Mouse (Mus musculus) liver, postnatal 0 days (tissue): ENCODE results near the gene Mzf1. TPM values are rescaled to one million over a fixed set of nuclear protein-coding genes. Genes with fewer than 3 reads are reported as not detected.
"Not testable (repeated sequence)": the region's sequence is repeated elsewhere in the genome, so short reads cannot be mapped to it uniquely, and the experiment has no call there.

Experiments used
- ATAC-seq: fragments of 200-750 bp; cut with Nextera tagmentation; 2 replicates; pipeline ENCODE4 v1.8.0; 2017; ENCODE audit warnings: mild to moderate bottlenecking, moderate library complexity
- DNase-seq: peaks from one replicate; pipeline ENCODE4 v3.0.0-alpha.2; 2016
- H3K27ac ChIP-seq: fragments of 300-500 bp; sonication (generic); 2 replicates; pipeline ENCODE4 v1.5.1; 2014; ENCODE audit warnings: antibody characterized with exemption, moderate library complexity, mild to moderate bottlenecking, low read depth
- H3K27me3 ChIP-seq: fragments of 300-500 bp; sonication (generic); 2 replicates; pipeline ENCODE4 v1.6.1; 2014; ENCODE audit warnings: low read length, control low read depth, mixed read lengths; ENCODE audit not compliant: insufficient read depth
- H3K36me3 ChIP-seq: fragments of 300-500 bp; sonication (generic); replicated peaks from 2 replicates; pipeline ENCODE4 v1.6.1; 2014; ENCODE audit warnings: mild to moderate bottlenecking, control low read depth, low read length, moderate library complexity, mixed read lengths; ENCODE audit not compliant: insufficient read depth
- H3K4me1 ChIP-seq: fragments of 300-500 bp; sonication (generic); 2 replicates; pipeline ENCODE4 v1.6.1; 2014; ENCODE audit warnings: antibody characterized with exemption, mild to moderate bottlenecking, control low read depth; ENCODE audit not compliant: insufficient read depth
- H3K4me2 ChIP-seq: fragments of 300-500 bp; sonication (generic); 2 replicates; pipeline ENCODE4 v1.6.1; 2014; ENCODE audit warnings: low read depth, mild to moderate bottlenecking, low read length, moderate library complexity, mixed read lengths
- H3K4me3 ChIP-seq: fragments of 300-500 bp; sonication (generic); 2 replicates; pipeline ENCODE4 v1.5.1; 2014; ENCODE audit warnings: low read depth, low read length
- H3K9ac ChIP-seq: fragments of 300-500 bp; sonication (generic); replicated peaks from 2 replicates; pipeline ENCODE4 v1.6.1; 2014; ENCODE audit warnings: mild to moderate bottlenecking, moderate library complexity
- H3K9me3 ChIP-seq: fragments of 300-500 bp; sonication (generic); 2 replicates; pipeline ENCODE4 v1.6.1; 2016; ENCODE audit warnings: mild to moderate bottlenecking, control low read depth, low read length, mixed read lengths
- CTCF ChIP-seq: sonication (generic); IDR thresholded peaks from 2 replicates; pipeline ENCODE4 v1.5.1; 2016; ENCODE audit warnings: antibody characterized with exemption, low read depth
- EP300 ChIP-seq: IDR thresholded peaks from 2 replicates; pipeline ENCODE4 v1.6.1; 2016; ENCODE audit warnings: antibody characterized with exemption, low read depth, mild to moderate bottlenecking
- WGBS: fragments of 180-500 bp; shearing (Covaris S2); extraction: QIAGEN DNeasy Blood & Tissue Kit; methylation state at CpG from one replicate; pipeline ENCODE4 v1.1.7; 2014; ENCODE audit not compliant: insufficient replicate concordance; 5-methylcytosine and 5-hydroxymethylcytosine counted together
- polyA plus RNA-seq: library from polyadenylated mRNA; unstranded; fragments of >200 nt; fragmentation: Nextera tagmentation; extraction: Ambion mirVana; gene quantifications from 2 replicates; pipeline ENCODE4 v1.2.1, GENCODE M21; 2015

Mzf1 gene
- polyA plus RNA-seq, result 0.26 and 0.29 TPM in 2 replicates

DNA sequence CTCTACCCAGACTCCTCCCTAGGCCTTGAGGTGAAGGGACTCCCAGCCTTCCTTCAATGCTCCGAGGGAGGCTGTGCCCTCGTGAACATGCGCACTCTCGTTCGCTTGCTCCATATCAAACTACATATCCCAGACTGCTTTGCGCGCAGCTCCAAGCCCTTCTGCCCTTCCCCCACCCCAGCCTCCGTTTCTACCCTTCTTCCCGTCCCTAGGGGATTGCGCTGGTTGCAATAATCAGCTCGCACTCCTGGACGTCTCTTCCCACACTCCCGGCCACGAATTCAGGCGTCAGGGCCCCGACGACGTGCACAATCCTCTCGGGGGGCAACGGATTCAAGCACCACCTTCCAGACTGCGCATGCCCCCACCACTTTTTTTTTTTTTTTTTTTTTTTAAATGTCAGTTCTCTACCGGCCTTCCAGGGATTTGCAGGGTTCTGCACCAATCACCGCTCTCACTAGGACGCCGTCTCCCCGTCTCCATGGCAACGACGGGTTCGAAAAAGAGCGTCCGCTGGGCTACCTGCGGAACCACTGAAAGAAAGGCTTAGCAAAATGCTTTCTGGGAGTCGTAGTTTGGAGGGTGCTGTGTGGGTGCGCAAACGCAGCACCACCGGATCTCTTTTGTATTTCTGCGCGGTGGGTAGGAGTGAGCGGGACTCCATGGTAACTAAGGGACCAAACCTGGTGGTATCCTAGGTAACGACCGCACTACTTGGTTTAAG is at the start of gene Mzf1:
Mzf1 (minus strand) TSS at position 478 of the 724 bp plus-strand sequence.
- Histone ChIP-seq H3K4me1 (peaks cover 12% of the 10 kb centered on the region), H3K4me3 (peak within 1 kb of the TSS; percentile 77), H3K4me2 (peak within 1 kb of the TSS; percentile 90), H3K27me3 (no peaks in the 10 kb centered on the region), H3K9ac (peak within 1 kb of the TSS; percentile 61), H3K36me3 (no peaks in the 10 kb centered on the region), H3K9me3 (no peaks in the 10 kb centered on the region), H3K27ac (no peak within 1 kb of the TSS)
- ATAC-seq (peak; percentile 93), DNase-seq (peak; percentile 87)
- WGBS, result under 1% methylated on average over 41 of the region's 41 CpGs
- TF ChIP-seq CTCF (no peak), EP300 (no peak)

GRCm38 (mm10) chr7:13095073-13095472 is 40.5 kb upstream of the Mzf1 start, which contains the start of gene Vmn1r85:
Gene Vmn1r85, minus strand, starts transcription at chr7:13095173.
- no peaks in the 10 kb centered on the region for H3K36me3 ChIP-seq
- no peak within 1 kb of the TSS for H3K27ac ChIP-seq
- no peaks in the 10 kb centered on the region for H3K4me1 ChIP-seq
- TF ChIP-seq EP300 (no peak), CTCF (no peak)
- DNase-seq, result no peak
- no peak within 1 kb of the TSS for H3K4me3 ChIP-seq
- ATAC-seq, result no peak
- WGBS, result 51% methylated on average over 3 of the region's 3 CpGs
- no peak within 1 kb of the TSS for H3K4me2 ChIP-seq
- H3K9me3 ChIP-seq, result no peaks in the 10 kb centered on the region
- H3K9ac ChIP-seq, result no peak within 1 kb of the TSS
- no peaks in the 10 kb centered on the region for H3K27me3 ChIP-seq

DNA sequence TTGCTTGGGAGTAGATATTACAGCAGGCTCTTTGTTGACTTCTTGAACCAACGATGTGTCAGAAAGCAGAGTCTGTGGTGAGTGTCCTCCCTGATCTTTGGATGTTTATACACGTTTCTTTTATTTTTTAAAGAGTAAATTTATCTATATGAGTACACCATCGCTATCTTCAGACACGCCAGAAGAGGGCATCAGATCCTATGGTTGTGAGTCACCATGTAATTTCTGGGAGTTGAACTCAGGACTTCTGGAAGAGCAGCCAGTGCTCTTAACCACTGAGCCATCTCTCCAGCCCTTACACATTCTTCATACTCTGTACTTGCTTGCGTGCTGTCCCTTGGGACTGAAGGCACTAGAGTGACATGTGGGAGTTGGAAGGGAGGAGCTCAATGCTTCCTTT is 17.7 kb upstream of the Mzf1 start:
- Histone ChIP-seq H3K4me2 (no peak overlapping the region), H3K27ac (no peak overlapping the region), H3K27me3 (no peaks in the 10 kb centered on the region), H3K9ac (no peak overlapping the region), H3K4me1 (no peaks in the 10 kb centered on the region), H3K36me3 (no peaks in the 10 kb centered on the region), H3K9me3 (no peaks in the 10 kb centered on the region), H3K4me3 (no peak overlapping the region)
- ATAC-seq (no peak), DNase-seq (no peak)
- WGBS, result 53% methylated on average over 5 of the region's 5 CpGs
- TF ChIP-seq EP300 (no peak), CTCF (no peak)

GRCm38 (mm10) chr7:13063399-13063798 is 8.8 kb upstream of the Mzf1 start:
- H3K36me3 ChIP-seq, ATAC-seq, H3K4me1 ChIP-seq, H3K4me3 ChIP-seq, H3K27ac ChIP-seq, H3K27me3 ChIP-seq, H3K9me3 ChIP-seq, DNase-seq, H3K9ac ChIP-seq, H3K4me2 ChIP-seq: not testable (repeated sequence)
- peak; percentile 68 for TF ChIP-seq CTCF
- WGBS, result 8% methylated on average over 1 of the region's 2 CpGs

DNA sequence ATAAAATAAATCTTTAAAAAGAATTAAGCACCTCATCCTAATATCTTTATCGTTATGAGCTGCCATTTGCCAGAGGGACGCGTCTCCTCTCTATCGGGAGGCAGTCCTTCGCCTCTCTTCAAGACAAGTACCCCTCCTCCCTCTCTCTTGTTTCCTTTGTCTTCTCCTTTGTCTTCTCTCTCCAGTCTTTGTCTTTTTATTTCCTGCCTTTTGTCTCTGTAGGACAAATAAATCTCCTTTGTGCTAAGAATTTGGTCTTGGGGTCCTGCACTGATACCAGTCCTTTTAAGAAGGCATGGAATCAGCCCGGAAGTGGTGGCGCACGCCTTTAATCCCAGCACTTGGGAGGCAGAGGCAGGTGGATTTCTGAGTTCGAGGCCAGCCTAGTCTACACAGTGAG is 5.0 kb upstream of the Mzf1 start:
- H3K27me3 ChIP-seq, result no peaks in the 10 kb centered on the region
- ATAC-seq (no peak), DNase-seq (no peak)
- H3K9me3 ChIP-seq, result no peaks in the 10 kb centered on the region
- no peak for TF ChIP-seq EP300
- no peak for TF ChIP-seq CTCF
- 87% methylated on average over 9 of the region's 9 CpGs for WGBS
- no peak overlapping the region for H3K27ac ChIP-seq
- no peak overlapping the region for H3K4me3 ChIP-seq
- H3K36me3 ChIP-seq, result no peaks in the 10 kb centered on the region
- no peak overlapping the region for H3K4me2 ChIP-seq
- H3K9ac ChIP-seq, result no peak overlapping the region
- H3K4me1 ChIP-seq, result peaks cover 5% of the 10 kb centered on the region

DNA sequence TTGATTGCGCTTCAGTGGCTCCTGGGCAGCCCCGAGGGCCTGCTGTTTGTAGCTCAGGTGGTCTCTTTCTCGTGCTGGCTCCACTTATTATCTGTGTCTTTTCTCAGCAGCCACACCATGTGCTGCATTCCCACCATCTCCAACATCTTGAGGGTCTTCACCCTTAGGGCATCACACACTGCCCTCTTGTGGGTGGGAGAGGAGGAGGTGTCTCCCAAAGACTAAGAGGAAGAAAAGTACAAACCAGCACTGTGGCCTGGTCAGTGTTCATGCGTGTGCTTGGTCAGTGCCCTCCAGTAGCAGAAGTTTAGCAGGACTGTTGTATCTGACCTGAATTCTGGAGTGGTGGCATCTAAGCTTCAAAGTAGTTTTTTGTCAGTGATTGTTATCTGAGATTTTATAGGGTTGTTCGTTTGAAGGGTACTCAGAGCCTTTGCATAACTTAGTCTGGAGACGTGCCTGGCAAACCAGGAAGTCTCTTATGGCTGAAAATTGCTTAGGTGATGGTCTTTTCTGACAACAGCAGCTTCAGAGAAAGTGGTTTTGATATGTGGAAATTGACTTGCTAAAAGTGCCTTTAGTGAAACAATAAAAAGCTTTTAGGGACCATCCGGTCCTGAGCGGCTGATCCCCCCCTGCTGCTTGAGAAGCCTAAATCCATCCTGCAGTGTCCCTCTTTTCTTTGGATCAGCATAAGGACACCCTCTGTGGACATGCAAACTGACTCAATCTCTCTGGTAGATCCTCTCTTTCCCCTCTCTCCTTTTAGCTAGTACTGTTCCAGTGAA is 2.5 kb upstream of the Mzf1 start:
- TF ChIP-seq EP300 (no peak), CTCF (peak; percentile 41)
- 65% methylated on average over 8 of the region's 8 CpGs for WGBS
- no peak overlapping the region for H3K4me3 ChIP-seq
- no peaks in the 10 kb centered on the region for H3K9me3 ChIP-seq
- no peaks in the 10 kb centered on the region for H3K36me3 ChIP-seq
- DNase-seq (no peak), ATAC-seq (no peak)
- H3K27me3 ChIP-seq, result no peaks in the 10 kb centered on the region
- peaks cover 12% of the 10 kb centered on the region for H3K4me1 ChIP-seq
- H3K4me2 ChIP-seq, result no peak overlapping the region
- no peak overlapping the region for H3K9ac ChIP-seq
- no peak overlapping the region for H3K27ac ChIP-seq
